Mouse (Mus musculus) kidney, adult 2 months (tissue): ENCODE measurements around the gene Asrgl1.

Experiments used
- CTCF ChIP-seq: fragments of 200-500 bp; conservative IDR thresholded peaks from 2 replicates; pipeline ENCODE4 v1.5.1; 2011; ENCODE audit warnings: low read depth, mild to moderate bottlenecking, control low read depth, low read length, moderate library complexity, mixed read lengths; ENCODE audit not compliant: insufficient read depth, insufficient read length
- POLR2A ChIP-seq: fragments of 200-500 bp; IDR thresholded peaks from one replicate; pipeline ENCODE4 v1.6.1; 2011; ENCODE audit warnings: low read depth, low read length, control low read depth

GRCm38 (mm10) chr19:9106751-9107378, 28.6 kb downstream of the Asrgl1 start:
- no peak for TF ChIP-seq CTCF
- no peak for TF ChIP-seq POLR2A
